Mouse (Mus musculus) embryonic facial prominence, embryonic 12.5 days (tissue): ENCODE results near the gene Nln. TPM values are rescaled to one million over a fixed set of nuclear protein-coding genes. Genes with fewer than 3 reads are reported as not detected.
A peak's percentile ranks its signal among the peaks of the same experiment; 100 is the strongest.

Source experiments
- ATAC-seq: fragments of 200-750 bp; cut with Nextera tagmentation; 2 replicates; pipeline ENCODE4 v1.8.0; 2017; ENCODE audit not compliant: insufficient number of reproducible peaks, insufficient read depth, low FRiP score, low TSS enrichment
- H3K27ac ChIP-seq: fragments of 300-500 bp; sonication (generic); 2 replicates; pipeline ENCODE4 v1.5.1; 2016; ENCODE audit warnings: mild to moderate bottlenecking
- H3K27me3 ChIP-seq: fragments of 300-500 bp; sonication (generic); 2 replicates; pipeline ENCODE4 v1.6.1; 2016; ENCODE audit warnings: mild to moderate bottlenecking, moderate library complexity
- H3K36me3 ChIP-seq: fragments of 300-500 bp; sonication (generic); 2 replicates; pipeline ENCODE4 v1.6.1; 2016; ENCODE audit warnings: mild to moderate bottlenecking
- H3K4me1 ChIP-seq: fragments of 300-500 bp; sonication (generic); 2 replicates; pipeline ENCODE4 v1.6.1; 2016
- H3K4me2 ChIP-seq: fragments of 300-500 bp; sonication (generic); replicated peaks from 2 replicates; pipeline ENCODE4 v1.6.1; 2016; ENCODE audit warnings: mild to moderate bottlenecking, moderate library complexity
- H3K4me3 ChIP-seq: fragments of 300-500 bp; sonication (generic); 2 replicates; pipeline ENCODE4 v1.5.1; 2016; ENCODE audit warnings: mild to moderate bottlenecking
- H3K9ac ChIP-seq: fragments of 300-500 bp; sonication (generic); 2 replicates; pipeline ENCODE4 v1.6.1; 2016; ENCODE audit warnings: mild to moderate bottlenecking, moderate library complexity
- H3K9me3 ChIP-seq: fragments of 300-500 bp; sonication (generic); 2 replicates; pipeline ENCODE4 v1.6.1; 2016; ENCODE audit warnings: mild to moderate bottlenecking, moderate library complexity
- WGBS: fragments of 180-500 bp; shearing (Covaris S2); methylation state at CpG from one replicate; pipeline ENCODE4 v1.1.7; 2016; 5-methylcytosine and 5-hydroxymethylcytosine counted together
- polyA plus RNA-seq: library from polyadenylated mRNA; unstranded; fragments of >200 nt; fragmentation: Nextera tagmentation; extraction: Ambion mirVana; gene quantifications from 2 replicates; pipeline ENCODE4 v1.2.1, GENCODE M21; 2016

Gene Nln
- polyA plus RNA-seq, 1 experiment from 2014 or later, result 18.6 TPM

GRCm38 (mm10) chr13:104029089-104029488 is 80.3 kb downstream of the Nln start:
- H3K4me1 ChIP-seq, result peaks cover 28% of the 10 kb centered on the region
- H3K4me2 ChIP-seq, result no peak overlapping the region
- no peak overlapping the region for H3K27ac ChIP-seq
- no peak overlapping the region for H3K4me3 ChIP-seq
- H3K9me3 ChIP-seq, result no peaks in the 10 kb centered on the region
- H3K9ac ChIP-seq, result no peak overlapping the region
- no peaks in the 10 kb centered on the region for H3K27me3 ChIP-seq
- WGBS, result 87% methylated on average over 5 of the region's 5 CpGs
- no peak for ATAC-seq
- no peaks in the 10 kb centered on the region for H3K36me3 ChIP-seq

GRCm38 (mm10) chr13:104026525-104026924 is 82.9 kb downstream of the Nln start:
- Histone ChIP-seq H3K4me3 (no peak overlapping the region), H3K9me3 (no peaks in the 10 kb centered on the region), H3K27me3 (no peaks in the 10 kb centered on the region), H3K9ac (no peak overlapping the region), H3K4me2 (no peak overlapping the region), H3K4me1 (peaks cover 21% of the 10 kb centered on the region), H3K27ac (no peak overlapping the region), H3K36me3 (no peaks in the 10 kb centered on the region)
- ATAC-seq, result no peak
- 82% methylated on average over 3 of the region's 3 CpGs for WGBS

GRCm38 (mm10) chr13:104025710-104025995 is 83.8 kb downstream of the Nln start:
- ATAC-seq, result no peak
- Histone ChIP-seq H3K4me3 (no peak overlapping the region), H3K27me3 (no peaks in the 10 kb centered on the region), H3K4me1 (peaks cover 20% of the 10 kb centered on the region), H3K27ac (peak overlapping the region; percentile 81), H3K9ac (no peak overlapping the region), H3K9me3 (no peaks in the 10 kb centered on the region), H3K36me3 (no peaks in the 10 kb centered on the region), H3K4me2 (peak overlapping the region; percentile 25)
- WGBS, result 48% methylated on average over 6 of the region's 6 CpGs

GRCm38 (mm10) chr13:104024856-104025709 is 84.3 kb downstream of the Nln start:
- Histone ChIP-seq H3K9ac (no peak overlapping the region), H3K9me3 (no peaks in the 10 kb centered on the region), H3K27me3 (no peaks in the 10 kb centered on the region), H3K4me1 (peaks cover 20% of the 10 kb centered on the region), H3K36me3 (no peaks in the 10 kb centered on the region), H3K4me2 (peak overlapping the region; percentile 25), H3K4me3 (no peak overlapping the region), H3K27ac (peak overlapping the region; percentile 81)
- peak; percentile 76 for ATAC-seq
- 25% methylated on average over 18 of the region's 18 CpGs for WGBS

- no peaks in the 10 kb centered on the region for H3K36me3 ChIP-seq
- ATAC-seq, result no peak
- WGBS, result 56% methylated on average over 2 of the region's 2 CpGs
Measured at GRCm38 (mm10) chr13:104024275-104024674, 85.1 kb downstream of the Nln start.

GRCm38 (mm10) chr13:104023356-104023911 is 86.0 kb downstream of the Nln start:
- 58% methylated on average over 11 of the region's 11 CpGs for WGBS
- peaks cover 20% of the 10 kb centered on the region for H3K4me1 ChIP-seq
- H3K9ac ChIP-seq, result no peak overlapping the region
- no peaks in the 10 kb centered on the region for H3K27me3 ChIP-seq
- H3K4me2 ChIP-seq, result no peak overlapping the region
- H3K9me3 ChIP-seq, result no peaks in the 10 kb centered on the region
- no peak overlapping the region for H3K4me3 ChIP-seq
- no peaks in the 10 kb centered on the region for H3K36me3 ChIP-seq
- no peak for ATAC-seq
- peak overlapping the region; percentile 65; the same call in 1 of the 2 replicates for H3K27ac ChIP-seq

More at GRCm38 (mm10) chr13:104024275-104024674, 85.1 kb downstream of the Nln start:
- Histone ChIP-seq H3K27me3 (no peaks in the 10 kb centered on the region), H3K4me3 (no peak overlapping the region), H3K27ac (no peak overlapping the region), H3K9me3 (no peaks in the 10 kb centered on the region), H3K4me2 (no peak overlapping the region), H3K9ac (no peak overlapping the region), H3K4me1 (peaks cover 20% of the 10 kb centered on the region)

GRCm38 (mm10) chr13:104018466-104019076 is 90.8 kb downstream of the Nln start:
- no peak overlapping the region for H3K9ac ChIP-seq
- H3K27me3 ChIP-seq, result no peaks in the 10 kb centered on the region
- peaks cover 5% of the 10 kb centered on the region for H3K4me1 ChIP-seq
- H3K4me3 ChIP-seq, result no peak overlapping the region
- WGBS, result 71% methylated on average over 7 of the region's 7 CpGs
- no peak overlapping the region for H3K4me2 ChIP-seq
- ATAC-seq, result no peak
- no peaks in the 10 kb centered on the region for H3K9me3 ChIP-seq
- H3K36me3 ChIP-seq, result no peaks in the 10 kb centered on the region
- no peak overlapping the region for H3K27ac ChIP-seq

- Histone ChIP-seq H3K27ac (no peak overlapping the region; the same call in 1 of the 2 replicates), H3K36me3 (no peaks in the 10 kb centered on the region)
Measured at GRCm38 (mm10) chr13:104015246-104016105, 93.9 kb downstream of the Nln start.

GRCm38 (mm10) chr13:104014038-104014437 is 95.4 kb downstream of the Nln start:
- H3K36me3 ChIP-seq, result no peaks in the 10 kb centered on the region
- no peak for ATAC-seq
- H3K9me3 ChIP-seq, result no peaks in the 10 kb centered on the region
- H3K27ac ChIP-seq, result no peak overlapping the region
- H3K27me3 ChIP-seq, result no peaks in the 10 kb centered on the region
- H3K4me1 ChIP-seq, result no peaks in the 10 kb centered on the region
- no peak overlapping the region for H3K4me3 ChIP-seq
- 70% methylated on average over 11 of the region's 11 CpGs for WGBS
- no peak overlapping the region for H3K4me2 ChIP-seq
- no peak overlapping the region for H3K9ac ChIP-seq

More at GRCm38 (mm10) chr13:104015246-104016105, 93.9 kb downstream of the Nln start:
- no peak overlapping the region for H3K9ac ChIP-seq
- no peak overlapping the region for H3K4me2 ChIP-seq
- no peaks in the 10 kb centered on the region for H3K27me3 ChIP-seq
- 85% methylated on average over 18 of the region's 18 CpGs for WGBS
- H3K4me3 ChIP-seq, result no peak overlapping the region
- no peaks in the 10 kb centered on the region for H3K9me3 ChIP-seq
- no peak for ATAC-seq
- no peaks in the 10 kb centered on the region for H3K4me1 ChIP-seq

GRCm38 (mm10) chr13:104013380-104013779 is 96.0 kb downstream of the Nln start:
- Histone ChIP-seq H3K4me3 (no peak overlapping the region), H3K36me3 (no peaks in the 10 kb centered on the region), H3K27me3 (no peaks in the 10 kb centered on the region), H3K27ac (no peak overlapping the region), H3K4me2 (no peak overlapping the region), H3K4me1 (no peaks in the 10 kb centered on the region), H3K9ac (no peak overlapping the region), H3K9me3 (no peaks in the 10 kb centered on the region)
- WGBS, result 76% methylated on average over 6 of the region's 6 CpGs
- no peak for ATAC-seq

- Histone ChIP-seq H3K27ac (no peak overlapping the region), H3K4me2 (no peak overlapping the region), H3K27me3 (no peaks in the 10 kb centered on the region), H3K4me3 (no peak overlapping the region), H3K9ac (no peak overlapping the region), H3K9me3 (no peaks in the 10 kb centered on the region), H3K4me1 (no peaks in the 10 kb centered on the region), H3K36me3 (no peaks in the 10 kb centered on the region)
- WGBS, result 83% methylated on average over 11 of the region's 11 CpGs
- ATAC-seq, result no peak
Measured at GRCm38 (mm10) chr13:104012214-104012833, 97.1 kb downstream of the Nln start.
